In genomic region chr10:126775946-126776345, GRCm38 (mm10) we compare ENCODE assay signal across 15 mouse cellular contexts.
"Had no signal": no experiment of that assay in that cellular context is flagged by ENCODE, and none has a peak within 500 bp of the region (broad histone marks: within the 10 kb centered on the region; RNA-seq: fewer than 3 reads in every experiment).

No protein-coding gene starts in this region.

- H3K4me1 ChIP-seq: liver, embryonic 15.5 days; megakaryocyte, embryonic 14.5 days had no signal

- H3K4me2 ChIP-seq: liver, embryonic 15.5 days; midbrain, embryonic 11.5 days had no signal

- ATAC-seq: intestine, postnatal 0 days; midbrain, embryonic 16.5 days had no signal

- H3K36me3 ChIP-seq: liver, embryonic 15.5 days had no signal

- DNase-seq: kidney, adult 9 months; kidney, postnatal 36 days; layer of hippocampus, adult 9-11 months; layer of hippocampus, postnatal 36 days; lung, adult 2 months; lung, postnatal 10 days; right cerebral cortex, postnatal 25 days; thymus, postnatal 36 days had no signal

- H3K27me3 ChIP-seq: liver, embryonic 15.5 days; megakaryocyte, embryonic 14.5 days had no signal

- H3K9ac ChIP-seq: liver, embryonic 15.5 days had no signal

- H3K4me3 ChIP-seq: liver, embryonic 15.5 days; megakaryocyte, embryonic 14.5 days had no signal

- H3K9me3 ChIP-seq: liver, embryonic 15.5 days had no signal

- H3K27ac ChIP-seq: kidney, postnatal 0 days; liver, embryonic 15.5 days; macrophage had no signal
